9 mouse cellular contexts compared by ENCODE assay signal in genomic region chr13:64438863-64439452, GRCm38 (mm10). TPM values are rescaled to one million over a fixed set of nuclear protein-coding genes. Genes with fewer than 3 reads are reported as not detected.
A peak's percentile ranks its signal among the peaks of the same experiment; 100 is the strongest.
DNase-seq lines count a peak whose midpoint lies in the region; ATAC-seq lines count a peak whose summit lies in the region.
"Had no signal": no experiment of that assay in that cellular context is flagged by ENCODE, and none has a peak within 500 bp of the region (broad histone marks: within the 10 kb centered on the region; RNA-seq: fewer than 3 reads in every experiment).

No protein-coding gene starts in this region.

- H3K36me3 ChIP-seq in embryonic facial prominence, embryonic 14.5 days (ENCODE audit: control insufficient read depth, insufficient read depth, low read length) = 0 out of 2 replicates have a peak, but pooled peaks cover 4% of the 10 kb centered on the region
- H3K36me3 ChIP-seq in heart, embryonic 12.5 days = no peaks in the 10 kb centered on the region
- H3K36me3 ChIP-seq in kidney, embryonic 16.5 days (ENCODE audit: insufficient read depth, low read length) = 0 out of 2 replicates have a peak, but pooled peaks cover 2% of the 10 kb centered on the region
- peaks cover 10% of the 10 kb centered on the region; the same call in 1 of the 2 replicates for H3K36me3 ChIP-seq in liver, embryonic 12.5 days
- H3K36me3 ChIP-seq in splenic B cell, adult 2 months (ENCODE audit: control insufficient read depth, insufficient read depth, low read length, poor library complexity, severe bottlenecking) = no peaks in the 10 kb centered on the region

- H3K9ac ChIP-seq in embryonic facial prominence, embryonic 14.5 days (ENCODE audit: low read depth, low read length) = no peak overlapping the region
- H3K9ac ChIP-seq in heart, embryonic 12.5 days = no peak overlapping the region
- no peak overlapping the region for H3K9ac ChIP-seq in kidney, embryonic 16.5 days (replicated peaks; ENCODE audit: low read length)
- no peak overlapping the region for H3K9ac ChIP-seq in liver, embryonic 12.5 days
- H3K9ac ChIP-seq: embryonic facial prominence, embryonic 12.5 days had no signal

- H3K27me3 ChIP-seq in embryonic facial prominence, embryonic 14.5 days (replicated peaks; ENCODE audit: control insufficient read depth, insufficient read depth, low read length) = no peaks in the 10 kb centered on the region
- H3K27me3 ChIP-seq in heart, embryonic 12.5 days (replicated peaks) = no peaks in the 10 kb centered on the region
- H3K27me3 ChIP-seq in kidney, embryonic 16.5 days (ENCODE audit: insufficient read depth, low read length) = no peaks in the 10 kb centered on the region
- H3K27me3 ChIP-seq in liver, embryonic 12.5 days (replicated peaks) = no peaks in the 10 kb centered on the region
- no peaks in the 10 kb centered on the region for H3K27me3 ChIP-seq in splenic B cell, adult 2 months (ENCODE audit: control insufficient read depth, insufficient read depth, low read length, poor library complexity, severe bottlenecking)
- H3K27me3 ChIP-seq: embryonic facial prominence, embryonic 12.5 days had no signal

- no peak overlapping the region for H3K4me2 ChIP-seq in embryonic facial prominence, embryonic 14.5 days (ENCODE audit: low read depth, low read length)
- H3K4me2 ChIP-seq in heart, embryonic 12.5 days = no peak overlapping the region
- H3K4me2 ChIP-seq in kidney, embryonic 16.5 days (replicated peaks; ENCODE audit: low read depth, low read length) = no peak overlapping the region
- H3K4me2 ChIP-seq in liver, embryonic 12.5 days = no peak overlapping the region
- H3K4me2 ChIP-seq: embryonic facial prominence, embryonic 12.5 days had no signal

- 49% methylated on average over 9 of the region's 9 CpGs for WGBS in embryonic facial prominence, embryonic 14.5 days
- 49% methylated on average over 9 of the region's 9 CpGs for WGBS in heart, embryonic 12.5 days
- 54% methylated on average over 9 of the region's 9 CpGs for WGBS in kidney, embryonic 16.5 days
- WGBS in liver, embryonic 12.5 days (ENCODE audit: insufficient replicate concordance) = 45% methylated on average over 9 of the region's 9 CpGs

- no peaks in the 10 kb centered on the region for H3K9me3 ChIP-seq in embryonic facial prominence, embryonic 14.5 days (ENCODE audit: control insufficient read depth, low read length)
- no peaks in the 10 kb centered on the region for H3K9me3 ChIP-seq in heart, embryonic 12.5 days (replicated peaks)
- no peaks in the 10 kb centered on the region for H3K9me3 ChIP-seq in kidney, embryonic 16.5 days (ENCODE audit: low read length)
- H3K9me3 ChIP-seq in liver, embryonic 12.5 days (replicated peaks) = no peaks in the 10 kb centered on the region
- H3K9me3 ChIP-seq: embryonic facial prominence, embryonic 12.5 days had no signal

- H3K4me1 ChIP-seq in embryonic facial prominence, embryonic 14.5 days (ENCODE audit: control insufficient read depth, insufficient read depth, low read length) = no peaks in the 10 kb centered on the region
- H3K4me1 ChIP-seq in heart, embryonic 12.5 days (replicated peaks) = no peaks in the 10 kb centered on the region
- no peaks in the 10 kb centered on the region for H3K4me1 ChIP-seq in kidney, embryonic 16.5 days (ENCODE audit: insufficient read depth, low read length)
- peaks cover 13% of the 10 kb centered on the region for H3K4me1 ChIP-seq in liver, embryonic 12.5 days
- H3K4me1 ChIP-seq: embryonic facial prominence, embryonic 12.5 days had no signal

- DNase-seq in CD4-positive helper T cell, adult 2 months (ENCODE audit: low read depth, low spot score) = peak; percentile 66
- DNase-seq in adrenal gland, postnatal 25 days = peak; percentile 55
- peak; percentile 77 for DNase-seq in embryonic facial prominence, embryonic 14.5 days (ENCODE audit: low spot score)
- DNase-seq in naive thymus-derived CD4-positive, alpha-beta T cell, adult 2 months (ENCODE audit: low read depth) = peak; percentile 82
- DNase-seq in splenic B cell, adult 2 months (ENCODE audit: low read depth, low spot score) = peak; percentile 82

- H3K27ac ChIP-seq in embryonic facial prominence, embryonic 14.5 days (replicated peaks; ENCODE audit: low read depth, low read length) = no peak overlapping the region
- no peak overlapping the region for H3K27ac ChIP-seq in heart, embryonic 12.5 days (ENCODE audit: poor library complexity, severe bottlenecking)
- no peak overlapping the region for H3K27ac ChIP-seq in kidney, embryonic 16.5 days (ENCODE audit: low read length)
- no peak overlapping the region for H3K27ac ChIP-seq in liver, embryonic 12.5 days
- H3K27ac ChIP-seq: embryonic facial prominence, embryonic 12.5 days had no signal

- ATAC-seq in embryonic facial prominence, embryonic 14.5 days (ENCODE audit: low read depth) = peak; percentile 67
- ATAC-seq in heart, embryonic 12.5 days (ENCODE audit: insufficient number of reproducible peaks, low FRiP score) = 0 out of 2 replicates have a peak, but pooled peaks have one; percentile 50
- ATAC-seq in kidney, embryonic 16.5 days (ENCODE audit: low FRiP score, low TSS enrichment) = peak; percentile 28
- peak; percentile 48; the same call in 1 of the 2 replicates for ATAC-seq in liver, embryonic 12.5 days

- H3K4me3 ChIP-seq in embryonic facial prominence, embryonic 14.5 days (ENCODE audit: low read depth, low read length) = no peak overlapping the region
- no peak overlapping the region for H3K4me3 ChIP-seq in heart, embryonic 12.5 days
- H3K4me3 ChIP-seq in kidney, embryonic 16.5 days (ENCODE audit: low read length) = no peak overlapping the region
- no peak overlapping the region for H3K4me3 ChIP-seq in liver, embryonic 12.5 days
- H3K4me3 ChIP-seq: embryonic facial prominence, embryonic 12.5 days had no signal

RNA-seq across cellular contexts. Expression of gene Cdk20, which starts 6.8 kb away (rescaled TPM):
- 4.6 and 6.5 TPM in 2 replicates for total RNA-seq in adrenal gland, postnatal 25 days (2021)
- 11.0 and 11.6 TPM in 2 replicates for polyA plus RNA-seq in embryonic facial prominence, embryonic 14.5 days (2014; fragmentation: Nextera tagmentation; extraction: Ambion mirVana)
- 3.9 and 4.0 TPM in 2 replicates for polyA plus RNA-seq in heart, embryonic 12.5 days (2016; fragmentation: Nextera tagmentation; extraction: Ambion mirVana)
- polyA plus RNA-seq in kidney, embryonic 16.5 days (2015; fragmentation: Nextera tagmentation; extraction: Ambion mirVana) = 12.8 and 14.5 TPM in 2 replicates
- 5.2 and 5.5 TPM in 2 replicates for polyA plus RNA-seq in liver, embryonic 12.5 days (2016; fragmentation: Nextera tagmentation; extraction: Ambion mirVana)

RNA-seq across cellular contexts. Expression of gene Fam240b, which starts 58.6 kb away (rescaled TPM):
- total RNA-seq in adrenal gland, postnatal 25 days (2021) = not detected in 2 replicates
- not detected in 2 replicates for polyA plus RNA-seq in embryonic facial prominence, embryonic 14.5 days (2014; fragmentation: Nextera tagmentation; extraction: Ambion mirVana)
- polyA plus RNA-seq in heart, embryonic 12.5 days (2016; fragmentation: Nextera tagmentation; extraction: Ambion mirVana) = not detected in 2 replicates
- polyA plus RNA-seq in kidney, embryonic 16.5 days (2015; fragmentation: Nextera tagmentation; extraction: Ambion mirVana) = 0.14 TPM in 1 of 2 replicates, not detected in the other
- polyA plus RNA-seq in liver, embryonic 12.5 days (2016; fragmentation: Nextera tagmentation; extraction: Ambion mirVana) = not detected in 2 replicates
- polyA plus RNA-seq: embryonic facial prominence, embryonic 12.5 days had no signal
